Mouse (Mus musculus) intestine, embryonic 16.5 days (tissue): Measurements from ENCODE around the gene Gtpbp6. TPM values are rescaled to one million over a fixed set of nuclear protein-coding genes. Genes with fewer than 3 reads are reported as not detected.

Experiments used
- ATAC-seq: fragments of 200-750 bp; cut with Nextera tagmentation; 2 replicates; pipeline ENCODE4 v1.8.0; 2017; ENCODE audit warnings: moderate TSS enrichment, moderate library complexity
- H3K27ac ChIP-seq: fragments of 300-500 bp; sonication (generic); 2 replicates; pipeline ENCODE4 v1.5.1; 2014; ENCODE audit warnings: mild to moderate bottlenecking, low read length
- H3K27me3 ChIP-seq: fragments of 300-500 bp; sonication (generic); replicated peaks from 2 replicates; pipeline ENCODE4 v1.6.1; 2014; ENCODE audit warnings: low read length, control low read depth, mixed read lengths; ENCODE audit not compliant: control insufficient read depth, insufficient read depth
- H3K36me3 ChIP-seq: fragments of 300-500 bp; sonication (generic); 2 replicates; pipeline ENCODE4 v1.6.1; 2014; ENCODE audit warnings: low read length, control low read depth; ENCODE audit not compliant: control insufficient read depth, insufficient read depth
- H3K4me1 ChIP-seq: fragments of 300-500 bp; sonication (generic); 2 replicates; pipeline ENCODE4 v1.6.1; 2014; ENCODE audit warnings: low read length, control low read depth, mixed read lengths; ENCODE audit not compliant: control insufficient read depth, insufficient read depth
- H3K4me2 ChIP-seq: fragments of 300-500 bp; sonication (generic); 2 replicates; pipeline ENCODE4 v1.6.1; 2014; ENCODE audit warnings: low read depth, low read length, control low read depth
- H3K4me3 ChIP-seq: fragments of 300-500 bp; sonication (generic); 2 replicates; pipeline ENCODE4 v1.5.1; 2014; ENCODE audit warnings: mild to moderate bottlenecking, low read length
- H3K9ac ChIP-seq: fragments of 300-500 bp; sonication (generic); 2 replicates; pipeline ENCODE4 v1.6.1; 2014; ENCODE audit warnings: low read depth, low read length
- H3K9me3 ChIP-seq: fragments of 300-500 bp; sonication (generic); 2 replicates; pipeline ENCODE4 v1.6.1; 2016; ENCODE audit warnings: low read length, control low read depth; ENCODE audit not compliant: control insufficient read depth
- WGBS: fragments of 180-500 bp; shearing (Covaris S2); extraction: QIAGEN DNeasy Blood & Tissue Kit; methylation state at CpG from one replicate; pipeline ENCODE4 v1.1.7; 2014; 5-methylcytosine and 5-hydroxymethylcytosine counted together
- polyA plus RNA-seq: library from polyadenylated mRNA; unstranded; fragments of >200 nt; fragmentation: Nextera tagmentation; extraction: Ambion mirVana; gene quantifications from 2 replicates; pipeline ENCODE4 v1.2.1, GENCODE M21; 2015

The Gtpbp6 gene
- polyA plus RNA-seq, 1 experiment from 2014 or later, result 29.6 TPM

- peak overlapping the region; percentile 43 for H3K9ac ChIP-seq
- ATAC-seq, result peak; percentile 47
Measured at GRCm38 (mm10) chr5:110101716-110102347, 6.2 kb downstream of the Gtpbp6 start.

DNA sequence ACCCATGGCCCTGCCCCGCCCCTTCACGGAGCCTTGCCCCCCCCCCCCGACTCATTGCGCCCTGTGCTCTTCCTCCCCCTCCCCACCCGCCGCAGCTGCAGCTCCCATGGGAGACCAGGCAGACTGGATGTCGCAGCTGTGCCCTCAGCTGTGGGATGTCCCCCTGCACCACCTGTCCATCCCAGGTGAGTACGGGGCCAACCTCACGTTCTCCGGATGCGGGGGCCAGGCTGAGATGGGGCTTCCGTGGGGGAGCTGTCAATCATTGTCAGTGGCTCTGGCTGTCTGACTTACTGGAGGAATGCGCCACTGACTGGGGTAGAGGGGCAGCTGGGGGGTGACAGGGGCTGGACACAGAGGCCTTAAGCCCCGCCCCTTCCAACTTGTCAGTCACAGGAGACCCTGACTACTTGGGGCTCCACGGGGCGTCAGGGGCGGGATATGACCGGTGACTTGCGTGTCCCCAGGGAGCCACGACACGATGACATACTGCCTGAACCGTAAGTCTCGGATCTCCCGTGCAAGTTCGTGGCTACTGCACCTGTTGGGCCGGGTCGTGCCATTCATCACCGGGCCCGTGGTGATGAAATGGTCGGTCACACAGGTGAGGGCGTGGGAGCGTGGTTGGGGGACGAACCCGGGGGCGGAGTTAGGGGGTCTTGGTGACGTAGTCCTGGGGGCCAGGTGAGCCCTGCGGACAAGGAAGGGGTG, 6.9 kb downstream of the Gtpbp6 start:
- H3K4me1 ChIP-seq, result peaks cover 13% of the 10 kb centered on the region
- WGBS, result 1% methylated on average over 31 of the region's 37 CpGs
- H3K27me3 ChIP-seq, result no peaks in the 10 kb centered on the region
- ATAC-seq, result peak; percentile 17; the same call in 1 of the 2 replicates
- no peaks in the 10 kb centered on the region for H3K9me3 ChIP-seq
- H3K36me3 ChIP-seq, result peaks cover 30% of the 10 kb centered on the region
- H3K9ac ChIP-seq, result peak overlapping the region; percentile 43
- H3K4me3 ChIP-seq, result peak overlapping the region; percentile 36
- no peak overlapping the region for H3K27ac ChIP-seq
- peak overlapping the region; percentile 75 for H3K4me2 ChIP-seq

More at GRCm38 (mm10) chr5:110101716-110102347, 6.2 kb downstream of the Gtpbp6 start:
- Histone ChIP-seq H3K27ac (no peak overlapping the region), H3K9me3 (no peaks in the 10 kb centered on the region), H3K4me3 (peak overlapping the region; percentile 36), H3K4me1 (peaks cover 18% of the 10 kb centered on the region), H3K4me2 (peak overlapping the region; percentile 75), H3K36me3 (peaks cover 35% of the 10 kb centered on the region), H3K27me3 (no peaks in the 10 kb centered on the region)
- WGBS, result 14% methylated on average over 34 of the region's 34 CpGs

DNA sequence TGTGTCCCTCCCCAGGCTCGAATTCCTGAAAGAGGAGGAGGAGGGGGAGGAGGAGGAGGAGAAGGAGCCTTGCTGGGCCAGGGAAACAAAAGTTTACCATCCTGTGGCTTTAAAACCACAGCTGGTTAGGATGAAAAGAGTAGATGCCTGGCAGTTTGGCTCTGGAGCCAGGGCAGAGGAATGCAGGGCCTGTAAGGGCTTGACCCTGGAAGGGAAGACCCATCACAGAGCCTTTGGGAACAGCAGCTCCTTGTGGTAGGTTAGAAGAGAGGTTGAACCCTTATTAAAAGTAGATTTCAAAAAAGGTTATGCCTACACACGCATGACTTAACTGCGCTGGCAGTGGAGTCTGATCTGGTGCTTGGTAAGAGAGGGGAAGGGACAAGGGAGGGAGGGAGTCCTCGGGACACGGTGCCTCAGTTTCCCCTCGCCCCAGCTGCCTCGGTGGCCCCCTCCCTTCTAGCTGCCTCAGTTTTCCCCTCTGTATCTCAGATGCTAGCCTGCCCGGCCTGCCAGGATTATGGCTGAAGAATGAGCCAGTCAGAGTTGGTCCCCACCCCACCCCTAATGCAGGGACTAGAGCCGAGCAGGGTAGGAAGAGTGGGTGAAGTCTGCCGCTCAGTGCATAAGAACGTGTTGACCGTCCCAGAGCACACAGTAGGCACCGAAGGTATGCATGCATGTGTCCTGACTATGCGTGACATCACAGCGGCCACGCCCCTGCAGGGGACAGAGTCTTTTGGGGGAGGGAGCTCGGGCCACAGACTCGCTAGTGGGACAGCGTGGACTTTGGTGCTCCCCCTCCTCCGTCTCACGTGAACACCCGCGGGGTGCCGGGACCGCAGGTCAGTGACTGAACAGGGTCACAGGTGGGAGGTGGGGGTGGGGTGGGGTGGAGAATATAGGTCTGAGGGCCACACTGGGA, 8.1 kb downstream of the Gtpbp6 start, which contains the start of gene Plcxd1:
Gene Plcxd1 (plus strand): TSS at position 314 of the 925 bp plus-strand sequence.
- peak; percentile 17 for ATAC-seq
- H3K27me3 ChIP-seq, result no peaks in the 10 kb centered on the region
- H3K9ac ChIP-seq, result no peak within 1 kb of the TSS
- H3K4me1 ChIP-seq, result peaks cover 13% of the 10 kb centered on the region
- peaks cover 22% of the 10 kb centered on the region for H3K36me3 ChIP-seq
- peak within 1 kb of the TSS; percentile 75 for H3K4me2 ChIP-seq
- WGBS, result 11% methylated on average over 25 of the region's 25 CpGs
- H3K4me3 ChIP-seq, result no peak within 1 kb of the TSS
- H3K27ac ChIP-seq, result no peak within 1 kb of the TSS
- H3K9me3 ChIP-seq, result no peaks in the 10 kb centered on the region

- no peak overlapping the region for H3K4me3 ChIP-seq
- no peak overlapping the region for H3K27ac ChIP-seq
- no peak for ATAC-seq
- no peaks in the 10 kb centered on the region for H3K9me3 ChIP-seq
- H3K4me2 ChIP-seq, result no peak overlapping the region
- peaks cover 13% of the 10 kb centered on the region for H3K36me3 ChIP-seq
- H3K9ac ChIP-seq, result no peak overlapping the region
- WGBS, result 50% methylated on average over 1 of the region's 1 CpGs
- H3K27me3 ChIP-seq, result no peaks in the 10 kb centered on the region
- H3K4me1 ChIP-seq, result peaks cover 13% of the 10 kb centered on the region
Measured at GRCm38 (mm10) chr5:110098991-110099477, 9.0 kb downstream of the Gtpbp6 start.

GRCm38 (mm10) chr5:110094847-110095213, 13.2 kb downstream of the Gtpbp6 start:
- Histone ChIP-seq H3K36me3 (no peaks in the 10 kb centered on the region), H3K9me3 (no peaks in the 10 kb centered on the region), H3K9ac (peak overlapping the region; percentile 67), H3K4me2 (peak overlapping the region; percentile 92), H3K4me1 (no peaks in the 10 kb centered on the region), H3K27me3 (no peaks in the 10 kb centered on the region), H3K4me3 (peak overlapping the region; percentile 62), H3K27ac (peak overlapping the region; percentile 75)
- peak; percentile 41 for ATAC-seq
- WGBS, result 7% methylated on average over 4 of the region's 4 CpGs

DNA sequence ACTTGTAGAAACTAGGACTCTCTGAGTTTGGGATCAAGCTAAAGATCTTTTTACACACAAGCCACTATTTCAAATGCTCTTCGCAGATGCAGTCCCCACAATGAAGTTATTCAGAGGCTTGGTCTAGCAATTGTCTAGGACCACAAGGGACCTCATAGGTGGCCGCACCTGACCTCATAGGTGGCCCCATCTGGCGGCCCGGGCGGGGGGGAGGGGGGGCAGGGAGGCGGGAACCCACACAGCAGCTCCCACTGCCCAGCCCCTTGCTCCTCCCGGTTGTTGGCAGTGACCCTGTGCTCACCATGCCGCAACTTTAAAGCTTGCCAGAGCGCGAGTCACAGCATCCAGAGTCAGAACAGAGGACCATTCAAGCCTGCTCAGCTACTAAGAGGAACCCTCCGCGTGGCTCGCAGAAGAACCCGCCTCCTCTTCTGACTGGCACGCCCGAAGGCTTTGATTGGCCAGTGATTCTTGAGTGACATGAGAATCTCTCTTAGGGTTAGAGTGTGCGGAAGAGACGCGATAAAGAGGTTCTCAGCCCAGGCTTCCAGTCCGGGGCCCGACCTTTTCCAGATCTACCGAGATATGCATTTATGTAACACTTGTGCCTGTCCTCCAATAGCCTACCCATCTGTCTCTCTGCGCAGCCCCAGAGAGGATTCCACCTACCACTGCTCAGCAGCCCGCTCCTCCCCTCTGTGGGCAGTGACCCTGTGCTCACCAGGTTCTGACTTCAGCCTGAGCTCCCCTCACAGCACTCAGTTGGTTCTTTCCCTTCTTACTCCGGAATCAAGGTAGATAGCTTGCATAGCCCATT, 13.8 kb downstream of the Gtpbp6 start, which contains the start of gene Gm35315:
Gene Gm35315 (minus strand): TSS at position 391 of the 817 bp plus-strand sequence.
- 1% methylated on average over 25 of the region's 25 CpGs for WGBS
- peak; percentile 98 for ATAC-seq
- peak within 1 kb of the TSS; percentile 92 for H3K4me2 ChIP-seq

GRCm38 (mm10) chr5:110091546-110091945, 16.5 kb downstream of the Gtpbp6 start:
- no peaks in the 10 kb centered on the region for H3K4me1 ChIP-seq
- 53% methylated on average over 2 of the region's 2 CpGs for WGBS
- H3K27ac ChIP-seq, result no peak overlapping the region
- ATAC-seq, result peak; percentile 19
- H3K36me3 ChIP-seq, result no peaks in the 10 kb centered on the region
- no peaks in the 10 kb centered on the region for H3K27me3 ChIP-seq
- H3K9me3 ChIP-seq, result no peaks in the 10 kb centered on the region
- no peak overlapping the region for H3K4me3 ChIP-seq
- H3K9ac ChIP-seq, result no peak overlapping the region
- no peak overlapping the region for H3K4me2 ChIP-seq

More for the DNA sequence above, 13.8 kb downstream of the Gtpbp6 start, which contains the start of gene Gm35315:
- Histone ChIP-seq H3K36me3 (no peaks in the 10 kb centered on the region), H3K4me3 (peak within 1 kb of the TSS; percentile 62), H3K9ac (peak within 1 kb of the TSS; percentile 67), H3K4me1 (no peaks in the 10 kb centered on the region), H3K27ac (peak within 1 kb of the TSS; percentile 75), H3K27me3 (no peaks in the 10 kb centered on the region), H3K9me3 (no peaks in the 10 kb centered on the region)

DNA sequence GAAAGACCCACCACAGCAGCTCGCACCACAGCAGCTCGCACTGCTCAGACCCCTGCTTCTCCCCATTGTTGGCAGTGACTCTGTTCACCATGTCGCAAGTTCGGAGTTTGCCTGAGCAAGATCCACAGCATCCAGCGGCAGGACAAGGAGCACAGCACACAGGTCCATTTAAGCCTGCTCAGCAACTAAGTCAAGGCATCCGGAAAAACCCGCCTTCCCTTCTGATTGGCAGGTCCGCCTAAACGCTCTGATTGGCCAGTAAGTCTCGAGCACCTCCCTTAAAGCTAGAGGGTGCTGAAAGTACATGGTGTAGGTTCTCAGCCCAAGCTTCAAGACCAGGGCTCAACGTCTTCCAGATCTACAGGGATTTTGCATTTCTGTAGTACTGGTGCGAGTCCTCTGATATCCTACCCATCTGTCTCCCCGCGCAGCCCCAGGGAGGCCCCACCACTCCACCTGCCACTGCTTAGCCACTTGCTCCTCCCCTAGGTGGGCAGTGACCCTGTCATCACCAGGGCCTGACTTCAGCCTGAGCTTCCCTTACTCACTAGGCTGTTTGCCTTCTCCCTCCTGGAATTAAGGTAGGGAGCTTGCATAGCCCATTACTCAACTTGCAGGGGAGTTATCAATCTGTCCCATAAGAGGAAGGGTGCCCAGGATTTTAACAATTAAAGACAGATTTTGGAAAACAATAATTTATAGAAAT, 21.7 kb downstream of the Gtpbp6 start:
- no peaks in the 10 kb centered on the region for H3K27me3 ChIP-seq
- no peaks in the 10 kb centered on the region for H3K4me1 ChIP-seq
- no peak overlapping the region for H3K27ac ChIP-seq
- no peak overlapping the region for H3K4me2 ChIP-seq
- ATAC-seq, result no peak
- no peaks in the 10 kb centered on the region for H3K36me3 ChIP-seq
- 31% methylated on average over 14 of the region's 14 CpGs for whole genome bisulfite sequencing
- H3K9me3 ChIP-seq, result no peaks in the 10 kb centered on the region
- no peak overlapping the region for H3K4me3 ChIP-seq
- H3K9ac ChIP-seq, result no peak overlapping the region
